Mouse (Mus musculus): ENCODE results near the gene Stat2. TPM values are rescaled to one million over a fixed set of nuclear protein-coding genes. Genes with fewer than 3 reads are reported as not detected.

The Stat2 gene
- polyA plus RNA-seq, 1 experiment: 29.7 TPM

GRCm38 (mm10) chr10:128237807-128238480, 32.4 kb upstream of the Stat2 start:
- H3K9ac ChIP-seq (ENCODE audit: low read depth, poor library complexity, severe bottlenecking): no peak overlapping the region
- no peak overlapping the region for H3K4me3 ChIP-seq (ENCODE audit: low read depth, low read length)
- TF ChIP-seq EP300 (IDR thresholded peaks at IDR 0.05; ENCODE audit: insufficient read depth, low read depth, low read length) (no peak), CTCF (IDR thresholded peaks at IDR 0.05; ENCODE audit: low read depth, low read length) (no peak), POLR2A (IDR thresholded peaks at IDR 0.05; ENCODE audit: insufficient read depth, low read length) (no peak)
- no peaks in the 10 kb centered on the region for H3K4me1 ChIP-seq (ENCODE audit: control insufficient read depth, insufficient read depth, low read length)
- no peaks in the 10 kb centered on the region for H3K27me3 ChIP-seq (ENCODE audit: control insufficient read depth, insufficient read depth, low read length, poor library complexity, severe bottlenecking)
- H3K9me3 ChIP-seq (replicated peaks; ENCODE audit: control insufficient read depth, insufficient read depth, low read length, poor library complexity, severe bottlenecking): no peaks in the 10 kb centered on the region
- no peak overlapping the region for H3K27ac ChIP-seq (ENCODE audit: insufficient read depth, low read length)
- peaks cover 29% of the 10 kb centered on the region for H3K36me3 ChIP-seq (ENCODE audit: control insufficient read depth, insufficient read depth, low read length, poor library complexity, severe bottlenecking)

GRCm38 (mm10) chr10:128239140-128239539, 31.2 kb upstream of the Stat2 start:
- H3K27ac ChIP-seq (ENCODE audit: insufficient read depth, low read length): no peak overlapping the region
- H3K4me1 ChIP-seq (ENCODE audit: control insufficient read depth, insufficient read depth, low read length): no peaks in the 10 kb centered on the region
- H3K27me3 ChIP-seq (ENCODE audit: control insufficient read depth, insufficient read depth, low read length, poor library complexity, severe bottlenecking): no peaks in the 10 kb centered on the region
- H3K9me3 ChIP-seq (replicated peaks; ENCODE audit: control insufficient read depth, insufficient read depth, low read length, poor library complexity, severe bottlenecking): no peaks in the 10 kb centered on the region
- no peak overlapping the region for H3K9ac ChIP-seq (ENCODE audit: low read depth, poor library complexity, severe bottlenecking)
- H3K4me3 ChIP-seq (ENCODE audit: low read depth, low read length): no peak overlapping the region
- H3K36me3 ChIP-seq (ENCODE audit: control insufficient read depth, insufficient read depth, low read length, poor library complexity, severe bottlenecking): peaks cover 30% of the 10 kb centered on the region
- TF ChIP-seq POLR2A (IDR thresholded peaks at IDR 0.05; ENCODE audit: insufficient read depth, low read length) (no peak), CTCF (IDR thresholded peaks at IDR 0.05; ENCODE audit: low read depth, low read length) (no peak), EP300 (IDR thresholded peaks at IDR 0.05; ENCODE audit: insufficient read depth, low read depth, low read length) (no peak)

DNA sequence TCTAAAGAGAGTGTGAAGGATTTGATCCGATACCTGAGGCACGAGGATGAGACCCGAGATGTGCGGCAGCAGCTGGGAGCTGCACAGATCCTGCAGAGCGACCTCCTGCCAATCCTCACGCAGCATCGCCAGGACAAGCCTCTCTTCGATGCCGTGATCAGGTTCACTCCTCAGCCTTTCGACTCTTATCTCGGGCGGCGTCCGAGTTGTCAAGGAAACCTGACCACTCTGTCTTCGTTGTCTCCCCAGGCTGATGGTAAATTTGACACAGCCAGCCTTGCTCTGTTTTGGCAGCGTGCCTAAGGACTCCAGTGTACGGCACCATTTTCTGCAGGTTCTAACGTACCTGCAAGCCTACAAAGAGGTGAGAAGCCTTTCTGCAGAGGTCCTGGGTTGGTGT, 30.2 kb upstream of the Stat2 start:
- Histone ChIP-seq H3K4me1 (ENCODE audit: control insufficient read depth, insufficient read depth, low read length) (no peaks in the 10 kb centered on the region), H3K36me3 (ENCODE audit: control insufficient read depth, insufficient read depth, low read length, poor library complexity, severe bottlenecking) (peaks cover 26% of the 10 kb centered on the region), H3K9ac (ENCODE audit: low read depth, poor library complexity, severe bottlenecking) (no peak overlapping the region), H3K27me3 (ENCODE audit: control insufficient read depth, insufficient read depth, low read length, poor library complexity, severe bottlenecking) (no peaks in the 10 kb centered on the region), H3K4me3 (ENCODE audit: low read depth, low read length) (no peak overlapping the region), H3K27ac (ENCODE audit: insufficient read depth, low read length) (no peak overlapping the region), H3K9me3 (replicated peaks; ENCODE audit: control insufficient read depth, insufficient read depth, low read length, poor library complexity, severe bottlenecking) (no peaks in the 10 kb centered on the region)
- TF ChIP-seq POLR2A (IDR thresholded peaks at IDR 0.05; ENCODE audit: insufficient read depth, low read length): no peak
- no peak for TF ChIP-seq CTCF (IDR thresholded peaks at IDR 0.05; ENCODE audit: low read depth, low read length)
- TF ChIP-seq EP300 (IDR thresholded peaks at IDR 0.05; ENCODE audit: insufficient read depth, low read depth, low read length): no peak

- Histone ChIP-seq H3K36me3 (ENCODE audit: control insufficient read depth, insufficient read depth, low read length, poor library complexity, severe bottlenecking) (peaks cover 37% of the 10 kb centered on the region), H3K27ac (ENCODE audit: insufficient read depth, low read length) (no peak overlapping the region), H3K4me3 (ENCODE audit: low read depth, low read length) (no peak overlapping the region), H3K27me3 (ENCODE audit: control insufficient read depth, insufficient read depth, low read length, poor library complexity, severe bottlenecking) (no peaks in the 10 kb centered on the region), H3K9ac (ENCODE audit: low read depth, poor library complexity, severe bottlenecking) (no peak overlapping the region), H3K4me1 (ENCODE audit: control insufficient read depth, insufficient read depth, low read length) (no peaks in the 10 kb centered on the region), H3K9me3 (replicated peaks; ENCODE audit: control insufficient read depth, insufficient read depth, low read length, poor library complexity, severe bottlenecking) (no peaks in the 10 kb centered on the region)
- no peak for TF ChIP-seq CTCF (IDR thresholded peaks at IDR 0.05; ENCODE audit: low read depth, low read length)
- TF ChIP-seq EP300 (IDR thresholded peaks at IDR 0.05; ENCODE audit: insufficient read depth, low read depth, low read length): no peak
- no peak for TF ChIP-seq POLR2A (IDR thresholded peaks at IDR 0.05; ENCODE audit: insufficient read depth, low read length)
Observed at GRCm38 (mm10) chr10:128243252-128243651, 27.1 kb upstream of the Stat2 start.

DNA sequence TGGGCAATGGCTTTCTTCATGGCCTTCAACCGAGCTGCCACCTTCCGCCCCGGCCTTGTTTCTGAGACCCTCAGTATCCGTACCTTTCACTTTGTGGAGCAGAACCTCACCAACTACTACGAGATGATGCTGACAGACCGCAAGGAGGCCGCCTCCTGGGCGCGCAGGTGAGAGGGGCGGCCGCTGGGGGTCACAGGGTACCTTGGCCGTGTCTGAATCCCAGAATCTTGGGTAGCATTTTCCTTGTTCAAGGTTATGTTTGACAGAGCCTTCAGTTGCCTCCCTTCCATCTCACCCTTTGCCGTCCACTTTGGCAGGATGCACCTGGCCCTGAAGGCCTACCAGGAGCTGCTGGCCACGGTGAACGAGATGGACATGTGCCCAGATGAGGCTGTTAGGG, 26.2 kb upstream of the Stat2 start:
- Histone ChIP-seq H3K4me3 (ENCODE audit: low read depth, low read length) (no peak overlapping the region), H3K27ac (ENCODE audit: insufficient read depth, low read length) (no peak overlapping the region), H3K27me3 (ENCODE audit: control insufficient read depth, insufficient read depth, low read length, poor library complexity, severe bottlenecking) (no peaks in the 10 kb centered on the region), H3K4me1 (ENCODE audit: control insufficient read depth, insufficient read depth, low read length) (no peaks in the 10 kb centered on the region), H3K9me3 (replicated peaks; ENCODE audit: control insufficient read depth, insufficient read depth, low read length, poor library complexity, severe bottlenecking) (no peaks in the 10 kb centered on the region), H3K9ac (ENCODE audit: low read depth, poor library complexity, severe bottlenecking) (no peak overlapping the region), H3K36me3 (ENCODE audit: control insufficient read depth, insufficient read depth, low read length, poor library complexity, severe bottlenecking) (peaks cover 43% of the 10 kb centered on the region)
- TF ChIP-seq CTCF (IDR thresholded peaks at IDR 0.05; ENCODE audit: low read depth, low read length) (no peak), POLR2A (IDR thresholded peaks at IDR 0.05; ENCODE audit: insufficient read depth, low read length) (no peak), EP300 (IDR thresholded peaks at IDR 0.05; ENCODE audit: insufficient read depth, low read depth, low read length) (no peak)

- Histone ChIP-seq H3K4me1 (ENCODE audit: control insufficient read depth, insufficient read depth, low read length) (no peaks in the 10 kb centered on the region), H3K4me3 (ENCODE audit: low read depth, low read length) (no peak overlapping the region), H3K27me3 (ENCODE audit: control insufficient read depth, insufficient read depth, low read length, poor library complexity, severe bottlenecking) (no peaks in the 10 kb centered on the region), H3K9ac (ENCODE audit: low read depth, poor library complexity, severe bottlenecking) (no peak overlapping the region), H3K36me3 (ENCODE audit: control insufficient read depth, insufficient read depth, low read length, poor library complexity, severe bottlenecking) (peaks cover 55% of the 10 kb centered on the region), H3K9me3 (replicated peaks; ENCODE audit: control insufficient read depth, insufficient read depth, low read length, poor library complexity, severe bottlenecking) (no peaks in the 10 kb centered on the region), H3K27ac (ENCODE audit: insufficient read depth, low read length) (peak overlapping the region; percentile 88)
- TF ChIP-seq POLR2A (IDR thresholded peaks at IDR 0.05; ENCODE audit: insufficient read depth, low read length) (no peak), EP300 (IDR thresholded peaks at IDR 0.05; ENCODE audit: insufficient read depth, low read depth, low read length) (peak; percentile 48; the same call in 1 of the 2 replicates)
Observed at GRCm38 (mm10) chr10:128247020-128247732, 23.2 kb upstream of the Stat2 start.
